Mouse (Mus musculus) T-cell, adult 2 months (primary cell): ENCODE data around the gene Yod1.

Experiments
- DNase-seq: peaks from one replicate; pipeline ENCODE4 v3.0.0; 2022; ENCODE audit warnings: low spot score

The Yod1 gene

GRCm38 (mm10) chr1:130717291-130717871 is at the start of gene Yod1:
Yod1 (plus strand) TSS chr1:130717327.
- peak; percentile 86 for DNase-seq

- DNase-seq: no peak
Measured at GRCm38 (mm10) chr1:130678551-130678950, 38.6 kb upstream of the Yod1 start.

DNA sequence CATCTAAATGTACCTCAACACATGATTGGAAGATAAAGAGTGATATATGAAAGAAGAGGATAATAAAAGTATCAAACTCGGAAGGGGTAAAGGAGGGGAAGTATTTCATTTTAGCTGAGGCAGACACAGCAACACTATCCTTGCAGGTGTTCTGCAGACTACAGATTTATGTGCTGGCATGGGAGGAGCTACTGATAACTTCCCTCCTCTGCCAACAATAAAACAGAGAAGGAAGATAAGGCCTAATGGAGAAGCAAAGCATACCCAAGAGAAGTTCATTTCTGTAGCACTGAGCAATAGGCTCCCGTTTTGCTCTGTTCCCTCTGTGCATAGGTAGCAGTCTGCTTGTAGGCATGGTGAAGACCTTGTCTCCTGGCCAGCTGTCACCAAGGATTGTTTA is 36.1 kb upstream of the Yod1 start:
- no peak for DNase-seq

GRCm38 (mm10) chr1:130681656-130682413 is 35.3 kb upstream of the Yod1 start:
- DNase-seq: no peak

DNA sequence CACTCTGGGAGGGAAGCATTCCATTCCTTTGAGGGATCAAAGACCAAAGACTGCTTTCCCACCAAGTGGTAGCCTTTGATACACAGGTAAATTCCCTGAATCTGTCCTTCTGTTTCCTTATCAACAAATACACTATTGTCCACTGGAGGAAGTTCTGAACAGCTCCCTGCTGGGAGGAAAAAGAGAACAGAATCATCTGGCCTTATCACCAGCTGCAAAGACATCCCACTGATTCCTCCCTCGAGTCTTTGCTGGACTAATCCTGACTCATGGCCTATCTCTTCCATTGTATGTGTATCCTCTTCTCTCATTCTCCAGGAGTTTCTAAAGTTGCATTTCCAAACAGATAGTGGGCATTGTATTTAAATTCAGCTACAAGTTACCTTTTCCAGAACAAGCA is 33.2 kb upstream of the Yod1 start:
- no peak for DNase-seq

- no peak for DNase-seq
Measured at GRCm38 (mm10) chr1:130698601-130699000, 18.5 kb upstream of the Yod1 start.

- DNase-seq: peak; percentile 28
Measured at GRCm38 (mm10) chr1:130699937-130700633, 17.0 kb upstream of the Yod1 start.

DNA sequence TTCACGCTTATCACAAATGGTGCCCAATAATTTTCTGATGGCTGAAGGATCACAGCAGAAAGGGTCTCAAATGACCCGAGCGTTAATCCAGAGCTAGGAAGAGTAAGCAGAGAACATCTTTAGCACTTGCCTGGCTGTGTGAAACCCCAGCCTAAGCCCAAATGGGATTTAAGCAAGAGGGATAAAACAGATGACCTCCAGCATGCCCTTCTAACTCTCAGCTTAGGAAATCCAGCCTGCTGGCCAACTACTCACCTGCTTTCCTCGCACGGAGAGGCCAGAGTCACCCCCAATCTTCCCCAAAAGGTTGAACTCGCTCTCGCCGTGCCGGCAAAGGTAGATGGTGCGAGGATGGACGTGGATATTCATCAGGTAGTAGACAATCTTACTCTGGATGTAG is 15.2 kb upstream of the Yod1 start:
- DNase-seq: no peak

DNA sequence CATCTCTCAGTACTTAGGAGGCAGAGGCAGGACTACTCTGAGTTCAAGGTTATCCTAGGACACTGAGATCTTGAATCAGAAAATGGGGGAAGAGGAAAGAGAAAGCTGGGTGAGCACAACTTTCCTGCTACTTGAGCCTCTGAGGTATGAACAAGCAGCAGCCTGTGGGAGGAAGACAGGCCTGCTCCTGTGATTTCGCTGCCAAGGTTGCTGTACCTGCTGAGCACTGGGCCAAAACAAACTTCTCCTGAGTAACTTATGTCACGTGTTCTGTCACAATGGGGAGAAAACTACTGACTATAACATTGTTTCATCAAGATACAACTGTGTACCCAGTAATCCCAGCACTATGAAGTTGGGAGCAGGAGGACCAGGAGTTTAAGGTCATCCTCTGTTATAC is 13.5 kb upstream of the Yod1 start:
- DNase-seq: no peak

DNA sequence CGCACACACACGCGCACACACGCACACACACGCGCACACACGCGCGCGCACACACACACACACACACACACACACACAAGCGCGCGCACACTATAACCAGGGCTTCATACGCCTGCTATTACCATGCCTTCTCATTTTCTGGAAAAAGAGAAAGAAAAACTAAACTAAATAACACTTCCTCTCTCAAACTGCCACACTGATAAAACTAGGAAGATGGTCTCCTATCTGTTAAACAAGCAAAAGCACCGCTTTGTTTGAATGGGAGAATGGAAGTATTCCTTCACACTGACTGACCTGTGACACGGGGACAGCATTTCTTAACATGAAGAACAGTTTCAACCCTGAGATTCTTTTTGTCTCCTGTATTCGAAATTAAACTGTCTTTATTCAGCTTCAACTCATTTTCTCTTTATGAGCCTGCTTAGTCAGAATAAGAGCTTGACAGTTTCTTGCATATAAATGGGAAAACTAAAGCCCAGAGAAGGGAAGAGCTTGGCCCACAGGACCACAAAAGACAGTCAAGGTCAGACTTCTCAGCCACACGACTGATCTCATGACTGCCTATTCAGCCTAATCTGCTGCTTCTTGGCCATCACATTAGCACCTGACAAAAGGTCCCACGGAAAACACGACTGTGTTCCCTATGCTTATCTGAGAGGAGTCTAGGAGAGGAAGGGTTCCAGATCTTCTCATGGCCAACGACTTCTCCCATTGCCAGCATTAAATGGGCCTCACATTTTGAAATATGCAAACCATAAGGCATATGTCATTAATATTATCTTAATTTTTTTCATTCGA is 6.6 kb upstream of the Yod1 start:
- no peak for DNase-seq

DNA sequence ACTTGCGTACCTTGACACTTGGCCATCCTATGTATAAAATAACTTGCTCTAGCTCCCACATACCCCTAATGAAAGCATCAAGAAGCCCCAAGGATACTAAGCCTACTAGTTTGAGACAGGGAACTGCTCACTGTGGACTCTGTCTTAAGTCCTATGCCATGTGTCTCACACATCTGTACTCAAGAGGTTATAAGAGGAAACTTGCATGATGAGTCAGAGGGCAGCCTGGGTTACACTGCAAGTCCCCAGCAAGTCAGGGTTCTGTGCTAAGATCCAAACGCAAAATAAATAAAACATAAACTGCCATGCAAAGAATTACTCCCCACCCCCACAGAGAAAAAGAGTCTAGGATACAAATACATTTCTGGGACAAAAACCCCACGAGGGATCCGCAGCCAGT is 3.1 kb upstream of the Yod1 start:
- no peak for DNase-seq

DNA sequence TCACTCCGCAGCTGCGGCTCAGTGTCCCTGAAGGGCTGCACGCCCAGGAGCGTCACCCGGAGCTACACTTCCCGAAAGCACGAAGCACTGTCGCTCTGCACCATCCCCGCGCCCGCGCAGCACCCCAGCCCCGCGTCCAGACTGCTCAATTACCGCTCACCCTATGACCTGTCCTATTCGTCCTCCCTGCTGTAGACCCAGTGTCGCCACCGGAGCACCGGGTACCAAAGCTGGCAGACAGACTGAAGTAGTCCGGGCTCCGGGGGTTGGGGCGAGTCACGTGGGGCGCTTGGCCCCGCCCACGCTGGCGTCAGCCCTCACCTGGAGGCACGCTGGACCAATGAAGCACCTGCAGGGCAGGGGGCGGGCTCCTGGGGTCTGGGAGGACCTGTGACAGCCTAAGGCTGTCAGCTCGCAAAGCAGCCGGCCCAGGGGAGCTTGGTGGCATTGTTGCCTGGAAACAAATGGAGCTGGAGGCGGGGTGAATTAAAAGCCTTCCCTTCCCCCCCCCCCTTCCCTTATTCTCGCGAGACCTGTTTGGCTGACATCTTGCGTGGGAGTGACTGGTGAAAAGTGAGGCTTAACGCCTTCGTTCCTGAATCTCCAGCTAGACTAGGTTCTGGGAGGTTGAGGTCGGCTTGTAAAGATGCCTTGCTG is 1.4 kb upstream of the Yod1 start, which contains the start of gene Gm29427:
TSS of gene Gm29427 (minus strand) at position 239 of the 657 bp plus-strand sequence.
- peak; percentile 99 for DNase-seq

GRCm38 (mm10) chr1:130716218-130716512 is 962 bp upstream of the Yod1 start:
- no peak for DNase-seq

GRCm38 (mm10) chr1:130716513-130717290 is 425 bp upstream of the Yod1 start:
- DNase-seq: peak; percentile 10

DNA sequence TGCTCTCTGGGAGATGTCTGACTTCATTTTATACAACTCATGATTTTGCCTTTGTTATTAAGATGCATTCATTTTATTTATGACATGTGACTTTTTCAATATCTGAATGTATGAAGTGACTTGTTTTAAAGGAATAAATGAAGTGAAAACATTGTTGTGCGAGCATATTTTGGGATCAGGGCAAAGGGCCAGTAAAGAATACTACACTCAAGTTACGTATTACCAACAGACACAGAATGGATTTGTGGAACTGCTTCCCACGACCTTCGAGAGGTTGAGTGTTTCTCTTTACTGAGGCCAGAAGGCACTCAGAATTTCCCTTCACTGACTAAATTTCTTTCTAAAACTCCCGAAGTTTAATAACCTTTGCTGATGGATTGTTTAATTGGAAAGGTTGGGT is 7.1 kb downstream of the Yod1 start:
- DNase-seq: no peak

DNA sequence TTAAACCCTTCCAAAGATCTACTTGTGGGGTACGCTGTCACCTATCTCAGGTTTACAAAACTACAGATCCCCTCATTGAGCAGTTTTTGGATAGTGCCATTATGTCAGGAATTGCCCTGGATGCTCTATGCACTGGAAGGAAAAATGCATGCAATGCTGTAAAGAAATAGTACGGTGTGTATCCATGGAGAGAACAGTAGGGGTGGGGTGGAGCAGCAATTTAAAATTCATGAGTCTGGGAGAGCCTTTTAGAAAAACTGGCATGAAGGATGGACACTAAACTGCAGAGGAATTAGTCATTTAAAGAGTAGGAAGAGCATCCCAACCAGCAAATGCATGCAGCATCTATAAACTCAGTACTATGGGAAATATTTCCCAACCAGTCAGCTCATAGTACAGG is 9.3 kb downstream of the Yod1 start:
- DNase-seq: no peak

DNA sequence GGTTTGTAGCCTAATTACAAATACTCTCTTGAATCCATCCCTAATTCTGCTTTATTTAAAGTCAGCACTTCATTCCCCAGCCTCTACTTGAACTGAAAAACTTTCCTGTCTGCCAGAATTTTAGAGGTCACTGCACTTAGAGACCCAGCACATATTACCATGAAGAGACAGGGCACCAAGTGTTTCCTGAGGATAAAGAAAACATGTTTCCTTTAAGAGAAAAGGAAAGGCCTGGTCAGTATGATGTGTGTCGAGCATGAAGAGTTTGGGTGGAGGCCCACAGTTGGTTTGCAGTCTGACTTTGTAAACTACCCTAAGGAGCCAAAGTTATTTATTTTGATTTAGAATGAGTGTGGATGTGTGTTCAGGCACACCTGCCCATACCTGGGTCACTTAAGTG is 10.9 kb downstream of the Yod1 start:
- DNase-seq: no peak

DNA sequence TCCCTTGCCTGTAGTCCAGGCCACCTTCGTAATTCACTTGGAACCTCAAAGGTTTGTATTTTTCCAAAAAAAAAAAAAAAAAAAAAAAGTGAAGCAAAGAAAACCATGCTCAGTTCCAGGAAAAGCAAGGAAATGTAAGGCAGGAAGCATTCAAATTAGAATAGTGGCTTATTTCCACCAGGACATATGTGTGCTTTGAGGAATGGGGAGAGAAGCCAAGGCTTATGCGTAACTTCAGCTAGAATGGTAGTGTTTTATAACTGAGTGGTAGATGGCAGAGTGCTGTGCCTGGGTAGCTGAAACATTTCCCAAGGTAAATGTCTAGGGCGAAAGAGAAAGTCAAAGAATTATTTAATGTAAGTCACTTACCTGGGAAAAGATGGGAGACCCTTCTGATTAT is 11.6 kb downstream of the Yod1 start:
- no peak for DNase-seq

GRCm38 (mm10) chr1:130729153-130729552 is 12.0 kb downstream of the Yod1 start, which contains the start of gene Pfkfb2:
Pfkfb2 (minus strand) TSS chr1:130729253.
- no peak for DNase-seq

- no peak for DNase-seq
Measured at GRCm38 (mm10) chr1:130731741-130732337, 14.7 kb downstream of the Yod1 start, which contains the start of gene AA986860. AA986860 (plus strand) TSS chr1:130731976.
